Mouse (Mus musculus) embryonic fibroblast, embryonic 13.5 days (primary cell): ENCODE results near the gene Mrpl45.

Experiments used
- CTCF ChIP-seq: IDR thresholded peaks from 2 replicates; pipeline ENCODE4 v1.5.1; 2011; ENCODE audit warnings: mild to moderate bottlenecking, control low read depth, low read length, moderate library complexity, borderline replicate concordance; ENCODE audit not compliant: insufficient read depth
- POLR2A ChIP-seq: IDR thresholded peaks from 2 replicates; pipeline ENCODE4 v1.6.1; 2011; ENCODE audit warnings: low read depth, mild to moderate bottlenecking, control low read depth, low read length, moderate library complexity

GRCm38 (mm10) chr11:97362649-97362942, 47.1 kb downstream of the Mrpl45 start:
- TF ChIP-seq CTCF (no peak), POLR2A (no peak)
